Mouse (Mus musculus): ENCODE measurements around the gene Eif5a. TPM values are rescaled to one million over a fixed set of nuclear protein-coding genes. Genes with fewer than 3 reads are reported as not detected.

Eif5a gene
- polyA plus RNA-seq, 1 experiment = 5,018 TPM

- no peak for TF ChIP-seq GATA1 (IDR thresholded peaks at IDR 0.05; ENCODE audit: low read length)
These were observed 12.9 kb upstream of the Eif5a start for GRCm38 (mm10) chr11:69934681-69935080.

GRCm38 (mm10) chr11:69934169-69934568 is 12.4 kb upstream of the Eif5a start:
- no peak for TF ChIP-seq GATA1 (IDR thresholded peaks at IDR 0.05; ENCODE audit: low read length)

GRCm38 (mm10) chr11:69933066-69933465 is 11.3 kb upstream of the Eif5a start:
- TF ChIP-seq GATA1 (IDR thresholded peaks at IDR 0.05; ENCODE audit: low read length) = no peak

- no peak for TF ChIP-seq GATA1 (IDR thresholded peaks at IDR 0.05; ENCODE audit: low read length)
These were observed 10.5 kb upstream of the Eif5a start for GRCm38 (mm10) chr11:69932254-69932653.

- TF ChIP-seq GATA1 (IDR thresholded peaks at IDR 0.05; ENCODE audit: low read length) = no peak
These were observed 10.0 kb upstream of the Eif5a start for GRCm38 (mm10) chr11:69931769-69932168.

- TF ChIP-seq GATA1 (IDR thresholded peaks at IDR 0.05; ENCODE audit: low read length) = peak; percentile 35
These were observed 9.3 kb upstream of the Eif5a start for GRCm38 (mm10) chr11:69930967-69931537.

GRCm38 (mm10) chr11:69929712-69930111 is 8.0 kb upstream of the Eif5a start:
- TF ChIP-seq GATA1 (IDR thresholded peaks at IDR 0.05; ENCODE audit: low read length) = no peak

GRCm38 (mm10) chr11:69927501-69927900 is 5.7 kb upstream of the Eif5a start:
- TF ChIP-seq GATA1 (IDR thresholded peaks at IDR 0.05; ENCODE audit: low read length) = no peak

- no peak for TF ChIP-seq GATA1 (IDR thresholded peaks at IDR 0.05; ENCODE audit: low read length)
These were observed 1.0 kb upstream of the Eif5a start for GRCm38 (mm10) chr11:69922796-69923195.

GRCm38 (mm10) chr11:69922012-69922756 is 426 bp upstream of the Eif5a start:
- TF ChIP-seq GATA1 (IDR thresholded peaks at IDR 0.05; ENCODE audit: low read length) = no peak

- no peak for TF ChIP-seq GATA1 (IDR thresholded peaks at IDR 0.05; ENCODE audit: low read length)
These were observed 1.3 kb downstream of the Eif5a start for GRCm38 (mm10) chr11:69920266-69921031.

GRCm38 (mm10) chr11:69919661-69920265 is 2.0 kb downstream of the Eif5a start:
- TF ChIP-seq GATA1 (IDR thresholded peaks at IDR 0.05; ENCODE audit: low read length) = no peak

- TF ChIP-seq GATA1 (IDR thresholded peaks at IDR 0.05; ENCODE audit: low read length) = no peak
These were observed 2.7 kb downstream of the Eif5a start for GRCm38 (mm10) chr11:69919053-69919452.

- TF ChIP-seq GATA1 (IDR thresholded peaks at IDR 0.05; ENCODE audit: low read length) = no peak
These were observed 3.6 kb downstream of the Eif5a start for GRCm38 (mm10) chr11:69918118-69918517.

- no peak for TF ChIP-seq GATA1 (IDR thresholded peaks at IDR 0.05; ENCODE audit: low read length)
These were observed 4.3 kb downstream of the Eif5a start for GRCm38 (mm10) chr11:69917379-69917948.
